Mouse (Mus musculus) ovary, postnatal 36 days (tissue): ENCODE measurements around the gene Acvrl1.

Experiments
- DNase-seq: peaks from one replicate; pipeline ENCODE4 v3.0.0; 2022; ENCODE audit warnings: low spot score, mixed read lengths

The Acvrl1 gene

GRCm38 (mm10) chr15:101192260-101192640 lies 63.9 kb downstream of the Acvrl1 start:
- no peak for DNase-seq

GRCm38 (mm10) chr15:101192651-101193050 lies 64.3 kb downstream of the Acvrl1 start:
- DNase-seq, result no peak

DNA sequence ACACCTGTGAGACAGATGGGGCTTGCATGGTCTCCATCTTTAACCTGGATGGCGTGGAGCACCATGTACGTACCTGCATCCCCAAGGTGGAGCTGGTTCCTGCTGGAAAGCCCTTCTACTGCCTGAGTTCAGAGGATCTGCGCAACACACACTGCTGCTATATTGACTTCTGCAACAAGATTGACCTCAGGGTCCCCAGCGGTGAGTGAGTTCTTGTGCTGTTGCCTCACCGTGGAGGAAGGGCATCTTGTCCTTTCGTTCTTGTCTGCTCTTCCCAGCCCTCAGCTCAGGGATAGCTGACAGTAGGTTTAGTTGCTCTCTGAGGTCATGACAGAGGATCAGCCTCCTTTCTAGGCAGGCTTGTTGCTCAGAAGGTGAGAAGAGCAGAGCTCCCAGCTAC lies 65.6 kb downstream of the Acvrl1 start:
- DNase-seq, result no peak
